Mouse (Mus musculus) gastrocnemius, adult 18-20 months (tissue): ENCODE results near the gene Psmd3. TPM values are rescaled to one million over a fixed set of nuclear protein-coding genes. Genes with fewer than 3 reads are reported as not detected.
"Not testable (repeated sequence)": the region's sequence is repeated elsewhere in the genome, so short reads cannot be mapped to it uniquely, and the experiment has no call there.

Source experiments
- DNase-seq: peaks from one replicate; pipeline ENCODE4 v3.0.0; 2021; ENCODE audit warnings: low spot score
- long read RNA-seq, 2 experiments: library from polyadenylated mRNA; stranded (forward); transcript quantifications; one replicate each; pipeline ENCODE4 v2.0.0; 2021
- total RNA-seq, 2 experiments: library from RNA; stranded (reverse); gene quantifications; 2 replicates each; pipeline ENCODE4 v1.2.3; 2021

The Psmd3 gene
- 100 to 1,000 TPM; 105 to 106 TPM for total RNA-seq
- long read RNA-seq, experiment 1, transcript Psmd3-201 (12 exons, 2,148 nt), result major isoform, 119 of 141 reads
- long read RNA-seq, experiment 1, partial matches to known transcripts, result 13 of 141 reads
- long read RNA-seq, experiment 1, other reads (novel, unspliced or antisense), result 9 of 141 reads
- long read RNA-seq, experiment 2, transcript Psmd3-201 (12 exons, 2,148 nt), result major isoform, 107 of 122 reads
- long read RNA-seq, experiment 2, partial matches to known transcripts, result 8 of 122 reads
- long read RNA-seq, experiment 2, other reads (novel, unspliced or antisense), result 7 of 122 reads

- peak; percentile 99 for DNase-seq
Observed at GRCm38 (mm10) chr11:98681786-98682745, at the start of gene Psmd3. Gene Psmd3 (plus strand): TSS chr11:98682554.

GRCm38 (mm10) chr11:98635312-98635970, 46.9 kb upstream of the Psmd3 start:
- DNase-seq, result not testable (repeated sequence)

GRCm38 (mm10) chr11:98637501-98637900, 44.9 kb upstream of the Psmd3 start:
- no peak for DNase-seq

GRCm38 (mm10) chr11:98640091-98640490, 42.3 kb upstream of the Psmd3 start:
- DNase-seq, result no peak

GRCm38 (mm10) chr11:98644757-98645156, 37.6 kb upstream of the Psmd3 start:
- DNase-seq, result no peak

- DNase-seq, result no peak
Observed at GRCm38 (mm10) chr11:98645946-98646345, 36.4 kb upstream of the Psmd3 start.

GRCm38 (mm10) chr11:98646459-98646858, 35.9 kb upstream of the Psmd3 start, which contains the start of gene Gsdma2:
Gene Gsdma2 (plus strand): TSS chr11:98646759.
- DNase-seq, result no peak

- DNase-seq, result peak; percentile 30
Observed at GRCm38 (mm10) chr11:98655076-98655475, 27.3 kb upstream of the Psmd3 start.

GRCm38 (mm10) chr11:98660517-98660916, 21.8 kb upstream of the Psmd3 start:
- peak; percentile 28 for DNase-seq

GRCm38 (mm10) chr11:98664091-98664490, 18.3 kb upstream of the Psmd3 start, which contains the start of gene Gsdma:
Gene Gsdma (plus strand): TSS chr11:98664351.
- DNase-seq, result no peak

- no peak for DNase-seq
Observed at GRCm38 (mm10) chr11:98668984-98669383, 13.4 kb upstream of the Psmd3 start.

GRCm38 (mm10) chr11:98671284-98671815, 11.0 kb upstream of the Psmd3 start:
- no peak for DNase-seq

GRCm38 (mm10) chr11:98671857-98672256, 10.5 kb upstream of the Psmd3 start:
- DNase-seq, result no peak

GRCm38 (mm10) chr11:98672482-98672881, 9.9 kb upstream of the Psmd3 start:
- no peak for DNase-seq

- peak; percentile 52 for DNase-seq
Observed at GRCm38 (mm10) chr11:98673136-98673535, 9.2 kb upstream of the Psmd3 start.

GRCm38 (mm10) chr11:98675829-98676363, 6.5 kb upstream of the Psmd3 start:
- DNase-seq, result no peak

- no peak for DNase-seq
Observed at GRCm38 (mm10) chr11:98680023-98680422, 2.3 kb upstream of the Psmd3 start.

GRCm38 (mm10) chr11:98680595-98680994, 1.8 kb upstream of the Psmd3 start:
- DNase-seq, result not testable (repeated sequence)

- DNase-seq, result no peak
Observed at GRCm38 (mm10) chr11:98681186-98681585, 1.2 kb upstream of the Psmd3 start.

GRCm38 (mm10) chr11:98682811-98683210, 457 bp downstream of the Psmd3 start:
- no peak for DNase-seq

GRCm38 (mm10) chr11:98685642-98686041, 3.3 kb downstream of the Psmd3 start:
- no peak for DNase-seq
